In genomic region chrX:48054186-48055015, GRCm38 (mm10) we compare ENCODE assay signal across 8 mouse cellular contexts. TPM values are rescaled to one million over a fixed set of nuclear protein-coding genes. Genes with fewer than 3 reads are reported as not detected.
DNase-seq lines count a peak whose midpoint lies in the region; ATAC-seq and TF ChIP-seq lines count a peak whose summit lies in the region.

No protein-coding gene starts in this region.

- 0 out of 2 replicates have a peak overlapping the region, but pooled peaks have one; percentile 28 for H3K27ac ChIP-seq in kidney, adult 2 months (ENCODE audit: insufficient read depth, low read depth, low read length)
- peak overlapping the region; percentile 34; the same call in 1 of the 2 replicates for H3K27ac ChIP-seq in hindbrain, embryonic 16.5 days (ENCODE audit: low read depth, low read length)
- H3K27ac ChIP-seq in limb, embryonic 12.5 days: no peak overlapping the region
- peak overlapping the region; percentile 63 for H3K27ac ChIP-seq in midbrain, embryonic 10.5 days (replicated peaks)

- H3K4me2 ChIP-seq in hindbrain, embryonic 16.5 days (ENCODE audit: low read length): peak overlapping the region; percentile 57
- H3K4me2 ChIP-seq in limb, embryonic 12.5 days: peak overlapping the region; percentile 54

- 10% methylated on average over 31 of the region's 31 CpGs for WGBS in kidney, adult 2 months
- 27% methylated on average over 31 of the region's 31 CpGs for WGBS in hindbrain, embryonic 16.5 days
- WGBS in limb, embryonic 12.5 days: 31% methylated on average over 31 of the region's 31 CpGs
- WGBS in midbrain, embryonic 10.5 days: 34% methylated on average over 31 of the region's 31 CpGs

- peak overlapping the region; percentile 55 for H3K4me3 ChIP-seq in kidney, adult 2 months (ENCODE audit: insufficient read depth, low read depth, low read length)
- peak overlapping the region; percentile 30 for H3K4me3 ChIP-seq in hindbrain, embryonic 16.5 days (ENCODE audit: low read length)
- peak overlapping the region; percentile 32 for H3K4me3 ChIP-seq in limb, embryonic 12.5 days (replicated peaks)
- H3K4me3 ChIP-seq in midbrain, embryonic 10.5 days: peak overlapping the region; percentile 45

- H3K9ac ChIP-seq in hindbrain, embryonic 16.5 days (ENCODE audit: low read depth, low read length): peak overlapping the region; percentile 53
- peak overlapping the region; percentile 37; the same call in 1 of the 2 replicates for H3K9ac ChIP-seq in limb, embryonic 12.5 days (replicated peaks)

- peak; percentile 90 for ATAC-seq in hindbrain, embryonic 16.5 days
- no peak for ATAC-seq in limb, embryonic 12.5 days (ENCODE audit: insufficient number of reproducible peaks, insufficient read depth, low FRiP score, low TSS enrichment, low read depth)

- H3K36me3 ChIP-seq in kidney, adult 2 months (ENCODE audit: control insufficient read depth, insufficient read depth, low read length): no peaks in the 10 kb centered on the region
- no peaks in the 10 kb centered on the region for H3K36me3 ChIP-seq in hindbrain, embryonic 16.5 days (ENCODE audit: control insufficient read depth, insufficient read depth, low read length)
- H3K36me3 ChIP-seq in limb, embryonic 12.5 days: no peaks in the 10 kb centered on the region
- H3K36me3 ChIP-seq in midbrain, embryonic 10.5 days: no peaks in the 10 kb centered on the region

- DNase-seq in kidney, adult 2 months: peak; percentile 40
- DNase-seq in kidney, adult 9 months: no peak
- DNase-seq in cerebellum, postnatal 36 days: peak; percentile 43 to 50
- DNase-seq in gastrocnemius, postnatal 14 days: peak; percentile 49
- peak; percentile 58 for DNase-seq in midbrain, embryonic 10.5 days (ENCODE audit: low spot score)
- DNase-seq in spleen, postnatal 4 days (ENCODE audit: low spot score in 2 of 2): peak; percentile 12 to 68

- TF ChIP-seq CTCF in kidney, adult 2 months (conservative IDR thresholded peaks at IDR 0.05; ENCODE audit: insufficient read depth, insufficient read length, low read depth, low read length): no peak

- H3K9me3 ChIP-seq in hindbrain, embryonic 16.5 days (ENCODE audit: control insufficient read depth, low read length): no peaks in the 10 kb centered on the region
- no peaks in the 10 kb centered on the region for H3K9me3 ChIP-seq in limb, embryonic 12.5 days
- no peaks in the 10 kb centered on the region for H3K9me3 ChIP-seq in midbrain, embryonic 10.5 days (replicated peaks)

- no peaks in the 10 kb centered on the region for H3K27me3 ChIP-seq in kidney, adult 2 months (replicated peaks; ENCODE audit: control insufficient read depth, insufficient read depth, low read length)
- H3K27me3 ChIP-seq in hindbrain, embryonic 16.5 days (replicated peaks; ENCODE audit: control insufficient read depth, insufficient read depth, low read length): no peaks in the 10 kb centered on the region
- H3K27me3 ChIP-seq in limb, embryonic 12.5 days: no peaks in the 10 kb centered on the region
- H3K27me3 ChIP-seq in midbrain, embryonic 10.5 days (ENCODE audit: low read depth, poor library complexity, severe bottlenecking): peaks cover 25% of the 10 kb centered on the region

- TF ChIP-seq POLR2A in kidney, adult 2 months (IDR thresholded peaks at IDR 0.05; ENCODE audit: low read depth, low read length): no peak

- intact Hi-C loops in gastrocnemius, postnatal 14 days (cut with DNase I; ENCODE audit: low total_unique reads): no loop called here

- no peaks in the 10 kb centered on the region for H3K4me1 ChIP-seq in kidney, adult 2 months (ENCODE audit: control insufficient read depth, insufficient read depth, low read length)
- peaks cover 2% of the 10 kb centered on the region; the same call in 1 of the 2 replicates for H3K4me1 ChIP-seq in hindbrain, embryonic 16.5 days (ENCODE audit: control insufficient read depth, insufficient read depth, low read depth, low read length)
- no peaks in the 10 kb centered on the region for H3K4me1 ChIP-seq in limb, embryonic 12.5 days (replicated peaks)
- H3K4me1 ChIP-seq in midbrain, embryonic 10.5 days: peaks cover 12% of the 10 kb centered on the region

RNA-seq across cellular contexts. Expression of gene Apln, which starts 19.7 kb away (rescaled TPM):
- polyA plus RNA-seq in kidney, adult 2 months (2012; rRNA removed): 8.1 and 10.8 TPM in 2 replicates
- total RNA-seq in gastrocnemius, postnatal 14 days (2021): 10 to 100 TPM in 1 of 2 experiments, 1 to 10 TPM in 1; 9.1 to 16.8 TPM
- polyA plus RNA-seq in hindbrain, embryonic 16.5 days (2015; fragmentation: Nextera tagmentation; extraction: Ambion mirVana): 4.7 and 5.0 TPM in 2 replicates
- 6.1 and 6.7 TPM in 2 replicates for polyA plus RNA-seq in limb, embryonic 12.5 days (2016; fragmentation: Nextera tagmentation; extraction: Ambion mirVana)
- 4.1 and 5.2 TPM in 2 replicates for polyA plus RNA-seq in midbrain, embryonic 10.5 days (2016; fragmentation: Nextera tagmentation; extraction: Ambion mirVana)

RNA-seq across cellular contexts. Expression of gene Xpnpep2, which starts 54.1 kb away (rescaled TPM):
- polyA plus RNA-seq in kidney, adult 2 months (2012; rRNA removed): 25.8 and 32.5 TPM in 2 replicates
- total RNA-seq in gastrocnemius, postnatal 14 days (2021): 1 to 10 TPM in 1 of 2 experiments, under 1 TPM in 1; 0.49 to 1.7 TPM
- polyA plus RNA-seq in hindbrain, embryonic 16.5 days (2015; fragmentation: Nextera tagmentation; extraction: Ambion mirVana): 0.76 and 1.1 TPM in 2 replicates
- polyA plus RNA-seq in limb, embryonic 12.5 days (2016; fragmentation: Nextera tagmentation; extraction: Ambion mirVana): 2.6 and 3.7 TPM in 2 replicates
- 1.9 and 2.2 TPM in 2 replicates for polyA plus RNA-seq in midbrain, embryonic 10.5 days (2016; fragmentation: Nextera tagmentation; extraction: Ambion mirVana)
